Mouse (Mus musculus) kidney, adult 2 months (tissue): Measurements from ENCODE around the gene Scml4. TPM values are rescaled to one million over a fixed set of nuclear protein-coding genes. Genes with fewer than 3 reads are reported as not detected.
A peak's percentile ranks its signal among the peaks of the same experiment; 100 is the strongest.

ENCODE experiments used
- DNase-seq: peaks from one replicate; pipeline ENCODE4 v3.0.0; 2021
- H3K27ac ChIP-seq: fragments of 200-500 bp; 2 replicates; pipeline ENCODE4 v1.5.1; 2012; ENCODE audit warnings: low read depth, low read length, control low read depth, inconsistent platforms; ENCODE audit not compliant: insufficient read depth
- H3K27me3 ChIP-seq: fragments of 200-500 bp; replicated peaks from 2 replicates; pipeline ENCODE4 v1.6.1; 2012; ENCODE audit warnings: mild to moderate bottlenecking, moderate library complexity, low read length, inconsistent platforms; ENCODE audit not compliant: control insufficient read depth, insufficient read depth
- H3K36me3 ChIP-seq: fragments of 200-500 bp; 2 replicates; pipeline ENCODE4 v1.6.1; 2012; ENCODE audit warnings: mild to moderate bottlenecking, moderate library complexity, low read length, inconsistent platforms; ENCODE audit not compliant: control insufficient read depth, insufficient read depth
- H3K4me1 ChIP-seq: fragments of 200-500 bp; 2 replicates; pipeline ENCODE4 v1.6.1; 2011; ENCODE audit warnings: low read length; ENCODE audit not compliant: control insufficient read depth, insufficient read depth
- H3K4me3 ChIP-seq: fragments of 200-500 bp; 2 replicates; pipeline ENCODE4 v1.5.1; 2011; ENCODE audit warnings: mild to moderate bottlenecking, low read depth, low read length, control low read depth; ENCODE audit not compliant: insufficient read depth
- CTCF ChIP-seq: fragments of 200-500 bp; conservative IDR thresholded peaks from 2 replicates; pipeline ENCODE4 v1.5.1; 2011; ENCODE audit warnings: low read depth, mild to moderate bottlenecking, control low read depth, low read length, moderate library complexity, mixed read lengths; ENCODE audit not compliant: insufficient read depth, insufficient read length
- POLR2A ChIP-seq: fragments of 200-500 bp; IDR thresholded peaks from one replicate; pipeline ENCODE4 v1.6.1; 2011; ENCODE audit warnings: low read depth, low read length, control low read depth
- WGBS: fragments of 180-500 bp; shearing (Covaris S2); methylation state at CpG from one replicate; pipeline ENCODE4 v1.1.7; 2018; 5-methylcytosine and 5-hydroxymethylcytosine counted together
- polyA plus RNA-seq: library from polyadenylated mRNA; depleted of rRNA; stranded (reverse); fragments of >200 nt; gene quantifications from 2 replicates; pipeline ENCODE4 v1.2.3, GENCODE M21; 2012

The Scml4 gene
- polyA plus RNA-seq, 1 experiment: 2.2 TPM

DNA sequence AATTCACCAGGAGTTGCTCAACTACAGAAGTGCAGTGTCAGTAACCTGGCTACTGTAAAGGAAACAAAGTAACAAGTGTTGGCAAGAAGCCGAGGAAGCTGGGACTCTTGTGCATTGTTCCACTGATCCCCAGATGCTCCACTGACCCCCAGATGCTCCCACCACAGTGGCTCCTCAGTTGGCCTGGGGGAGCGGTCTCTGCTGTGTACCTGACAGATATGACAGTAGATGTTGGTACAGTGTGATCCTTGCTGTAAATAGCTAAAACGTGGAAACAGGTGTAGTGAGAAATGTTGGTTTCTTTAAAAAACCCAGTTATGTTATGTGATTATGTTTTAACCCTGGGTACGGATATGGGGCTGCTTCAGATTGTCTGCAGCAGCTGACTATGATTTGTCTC, 22.1 kb upstream of the Scml4 start:
- no peak for DNase-seq
- peaks cover under 1% of the 10 kb centered on the region for H3K36me3 ChIP-seq
- H3K4me3 ChIP-seq: no peak overlapping the region
- TF ChIP-seq CTCF (no peak), POLR2A (no peak)
- WGBS: 77% methylated on average over 4 of the region's 4 CpGs
- H3K27me3 ChIP-seq: no peaks in the 10 kb centered on the region
- no peak overlapping the region for H3K27ac ChIP-seq
- no peaks in the 10 kb centered on the region for H3K4me1 ChIP-seq

DNA sequence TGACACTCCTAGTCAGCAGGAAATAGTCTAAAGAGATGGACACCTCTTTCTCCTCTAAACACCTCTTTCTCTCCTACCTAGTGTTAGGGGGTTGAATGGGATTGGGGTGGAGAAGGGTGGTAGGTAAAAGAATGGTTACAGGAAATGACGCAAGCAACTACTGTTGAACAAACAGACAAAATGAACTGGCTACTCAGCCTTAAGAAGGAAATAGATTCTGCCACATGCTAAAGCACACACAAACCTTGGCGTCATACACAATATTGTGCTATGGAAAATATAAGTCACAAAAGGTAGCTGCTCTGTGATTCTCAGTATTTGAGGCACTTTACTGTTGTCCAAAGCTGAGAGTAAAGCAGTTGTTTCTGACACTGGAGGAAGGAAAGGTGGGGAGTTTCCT, 21.4 kb upstream of the Scml4 start:
- no peak for TF ChIP-seq POLR2A
- TF ChIP-seq CTCF: no peak
- no peak for DNase-seq
- no peak overlapping the region for H3K27ac ChIP-seq
- no peaks in the 10 kb centered on the region for H3K36me3 ChIP-seq
- 96% methylated on average over 2 of the region's 2 CpGs for WGBS
- H3K4me3 ChIP-seq: no peak overlapping the region
- H3K27me3 ChIP-seq: no peaks in the 10 kb centered on the region
- H3K4me1 ChIP-seq: no peaks in the 10 kb centered on the region

DNA sequence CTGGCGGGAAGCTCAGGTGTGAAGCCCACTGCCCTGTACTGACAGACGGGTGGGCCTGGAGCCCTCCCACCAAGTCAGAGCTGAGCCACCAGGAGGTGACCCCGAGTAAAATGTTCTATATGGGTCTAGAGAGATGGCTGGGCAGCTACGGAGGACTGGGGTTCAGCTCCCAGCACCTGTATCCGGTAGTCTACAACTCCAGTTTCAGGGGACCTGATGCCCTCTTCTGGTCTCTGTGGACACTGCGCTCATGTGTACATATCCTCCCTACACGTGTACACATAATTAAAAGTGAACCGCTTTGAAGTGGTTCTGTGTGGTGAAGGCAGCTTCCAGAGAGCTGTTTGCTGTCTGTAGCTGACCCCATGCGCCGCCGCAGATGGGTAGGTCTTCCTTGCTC, 20.1 kb upstream of the Scml4 start:
- Histone ChIP-seq H3K4me3 (no peak overlapping the region), H3K27me3 (no peaks in the 10 kb centered on the region), H3K27ac (no peak overlapping the region), H3K36me3 (no peaks in the 10 kb centered on the region), H3K4me1 (no peaks in the 10 kb centered on the region)
- no peak for DNase-seq
- 96% methylated on average over 11 of the region's 11 CpGs for WGBS
- no peak for TF ChIP-seq POLR2A
- no peak for TF ChIP-seq CTCF

DNA sequence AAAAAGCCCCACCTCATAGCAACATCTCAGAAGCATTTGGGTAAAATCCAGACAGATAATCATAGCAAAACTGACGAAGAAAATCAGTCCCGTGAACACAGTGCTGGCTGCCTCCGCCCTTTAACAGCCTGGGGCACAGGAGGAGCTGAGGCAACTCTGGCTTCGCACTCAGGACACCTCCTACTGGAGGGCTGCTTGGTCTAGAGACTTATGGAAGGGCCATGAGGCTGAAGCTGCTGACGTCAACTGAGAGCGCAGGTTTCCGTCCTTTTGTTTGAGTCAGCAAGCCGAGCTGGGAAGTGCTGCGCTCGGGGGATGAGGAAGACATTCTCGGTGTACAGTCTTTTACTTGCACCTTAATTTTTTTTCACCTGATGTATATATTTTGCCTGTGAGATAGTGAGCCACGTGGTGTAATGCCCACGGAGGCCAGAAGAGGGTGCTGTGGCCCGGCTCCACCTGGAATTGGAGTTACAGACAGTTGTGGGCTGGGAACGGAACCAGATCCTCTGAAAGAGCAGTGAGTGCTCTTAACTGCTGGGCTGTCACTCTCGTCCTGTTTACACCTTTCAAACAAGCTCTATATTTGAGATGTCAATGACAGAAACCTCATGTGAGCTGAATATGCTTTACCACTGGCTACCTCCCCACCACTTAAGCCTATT, 18.5 kb upstream of the Scml4 start:
- Histone ChIP-seq H3K36me3 (no peaks in the 10 kb centered on the region), H3K4me3 (no peak overlapping the region), H3K4me1 (no peaks in the 10 kb centered on the region), H3K27me3 (no peaks in the 10 kb centered on the region), H3K27ac (no peak overlapping the region)
- 71% methylated on average over 16 of the region's 16 CpGs for WGBS
- TF ChIP-seq CTCF (peak; percentile 54), POLR2A (no peak)
- no peak for DNase-seq

DNA sequence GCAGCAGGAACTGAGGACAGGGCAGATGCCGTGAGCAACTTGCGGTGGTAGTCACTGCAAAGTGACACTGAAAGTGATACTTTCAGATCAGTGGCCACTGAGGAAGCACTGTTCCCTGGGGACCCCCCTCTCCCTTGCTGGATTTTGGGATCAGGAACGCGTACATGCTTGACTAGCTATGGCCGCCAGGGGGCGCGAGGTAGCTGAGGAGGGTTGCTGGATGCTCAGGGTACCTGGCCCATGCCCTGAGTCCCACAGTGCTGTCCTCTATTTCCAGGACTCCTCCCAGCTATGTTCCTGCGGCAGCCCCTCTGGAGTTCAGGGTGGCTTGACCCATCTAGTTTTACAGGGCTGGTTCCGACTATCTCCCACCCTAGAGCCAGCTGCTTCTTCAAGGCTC, 17.8 kb upstream of the Scml4 start:
- H3K27ac ChIP-seq: no peak overlapping the region
- H3K4me1 ChIP-seq: no peaks in the 10 kb centered on the region
- 13% methylated on average over 9 of the region's 9 CpGs for WGBS
- H3K4me3 ChIP-seq: no peak overlapping the region
- DNase-seq: peak; percentile 63
- no peaks in the 10 kb centered on the region for H3K36me3 ChIP-seq
- H3K27me3 ChIP-seq: no peaks in the 10 kb centered on the region
- TF ChIP-seq CTCF (peak; percentile 82), POLR2A (no peak)

DNA sequence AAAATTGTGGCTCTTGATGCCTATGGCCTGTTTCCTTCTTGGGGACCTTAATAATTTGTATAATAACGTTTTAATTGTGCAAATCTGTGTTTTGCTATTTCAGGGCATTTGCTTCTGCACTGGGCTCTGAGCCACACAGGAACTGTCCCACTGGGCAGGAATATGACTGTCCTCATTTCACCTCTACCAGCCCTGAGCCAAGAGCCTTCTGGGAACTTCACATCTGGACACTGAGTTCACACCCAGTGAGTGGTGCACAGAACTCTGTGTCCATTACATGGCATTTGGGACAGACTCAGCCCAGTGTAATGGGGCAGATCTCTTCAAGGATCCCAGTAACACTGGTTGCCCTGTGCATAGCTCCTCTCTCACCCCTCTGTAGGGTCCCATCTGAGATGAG, 16.8 kb upstream of the Scml4 start:
- 22% methylated on average over 1 of the region's 1 CpGs for WGBS
- TF ChIP-seq POLR2A: no peak
- no peak for TF ChIP-seq CTCF
- DNase-seq: peak; percentile 55

DNA sequence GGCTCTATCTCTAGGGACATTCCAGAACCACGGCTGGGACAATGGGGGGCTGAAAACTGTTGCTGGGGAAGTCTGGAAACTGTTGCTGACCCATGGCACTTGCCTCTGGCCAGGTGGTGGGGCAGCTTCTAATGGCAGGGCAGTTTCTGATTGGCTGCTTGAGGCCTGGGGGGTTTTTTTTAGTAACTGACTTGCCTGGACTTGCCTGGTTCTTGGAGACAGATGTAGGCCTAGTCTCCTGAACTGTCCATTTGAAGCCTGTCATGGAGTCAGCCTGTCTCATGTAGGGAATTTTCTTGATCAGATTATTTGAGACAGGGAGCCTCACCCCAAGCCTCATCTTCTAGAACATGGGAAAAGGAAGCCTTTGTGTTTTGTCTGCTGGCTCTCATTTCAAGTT, 14.7 kb upstream of the Scml4 start:
- Histone ChIP-seq H3K27me3 (no peaks in the 10 kb centered on the region), H3K36me3 (no peaks in the 10 kb centered on the region), H3K4me3 (no peak overlapping the region), H3K27ac (no peak overlapping the region), H3K4me1 (no peaks in the 10 kb centered on the region)
- 58% methylated on average over 1 of the region's 1 CpGs for WGBS
- no peak for TF ChIP-seq POLR2A
- TF ChIP-seq CTCF: no peak
- DNase-seq: no peak

More for the DNA sequence above, 16.8 kb upstream of the Scml4 start:
- Histone ChIP-seq H3K4me1 (no peaks in the 10 kb centered on the region), H3K27ac (no peak overlapping the region), H3K36me3 (no peaks in the 10 kb centered on the region), H3K27me3 (no peaks in the 10 kb centered on the region), H3K4me3 (no peak overlapping the region)
